Mouse (Mus musculus) limb, embryonic 14.5 days (tissue): ENCODE results near the gene C130050O18Rik. TPM values are rescaled to one million over a fixed set of nuclear protein-coding genes. Genes with fewer than 3 reads are reported as not detected.
A peak's percentile ranks its signal among the peaks of the same experiment; 100 is the strongest.

ENCODE experiments used
- ATAC-seq: fragments of 200-750 bp; cut with Nextera tagmentation; 2 replicates; pipeline ENCODE4 v1.8.0; 2017; ENCODE audit warnings: low read depth, moderate number of reproducible peaks, moderate TSS enrichment; ENCODE audit not compliant: low FRiP score
- DNase-seq: peaks from one replicate; pipeline ENCODE4 v3.0.0-alpha.2; 2015; ENCODE audit warnings: low spot score
- H3K27ac ChIP-seq: fragments of 300-500 bp; sonication (generic); replicated peaks from 2 replicates; pipeline ENCODE4 v1.5.1; 2014; ENCODE audit warnings: low read depth, mild to moderate bottlenecking, low read length, moderate library complexity, mixed read lengths
- H3K27me3 ChIP-seq: fragments of 300-500 bp; sonication (generic); 2 replicates; pipeline ENCODE4 v1.6.1; 2014; ENCODE audit warnings: low read length, mixed read lengths; ENCODE audit not compliant: control insufficient read depth, insufficient read depth
- H3K36me3 ChIP-seq: fragments of 300-500 bp; sonication (generic); 2 replicates; pipeline ENCODE4 v1.6.1; 2014; ENCODE audit warnings: mild to moderate bottlenecking, low read length, moderate library complexity, mixed read lengths; ENCODE audit not compliant: control insufficient read depth, insufficient read depth
- H3K4me1 ChIP-seq: fragments of 300-500 bp; sonication (generic); 2 replicates; pipeline ENCODE4 v1.6.1; 2014; ENCODE audit warnings: antibody characterized with exemption, low read length, mixed read lengths; ENCODE audit not compliant: control insufficient read depth, insufficient read depth
- H3K4me2 ChIP-seq: fragments of 300-500 bp; sonication (generic); replicated peaks from 2 replicates; pipeline ENCODE4 v1.6.1; 2014; ENCODE audit warnings: low read depth, mild to moderate bottlenecking, low read length, moderate library complexity; ENCODE audit not compliant: severe bottlenecking
- H3K4me3 ChIP-seq: fragments of 300-500 bp; sonication (generic); replicated peaks from 2 replicates; pipeline ENCODE4 v1.5.1; 2014; ENCODE audit warnings: low read length
- H3K9ac ChIP-seq: fragments of 300-500 bp; sonication (generic); 2 replicates; pipeline ENCODE4 v1.6.1; 2014; ENCODE audit warnings: mild to moderate bottlenecking, low read depth, low read length, moderate library complexity; ENCODE audit not compliant: severe bottlenecking
- H3K9me3 ChIP-seq: fragments of 300-500 bp; sonication (generic); 2 replicates; pipeline ENCODE4 v1.6.1; 2016; ENCODE audit warnings: low read length; ENCODE audit not compliant: control insufficient read depth
- POLR2A ChIP-seq: fragments of 200-500 bp; IDR thresholded peaks from 2 replicates; pipeline ENCODE4 v1.8.0; 2012; ENCODE audit warnings: inconsistent platforms, mild to moderate bottlenecking, moderate library complexity, borderline replicate concordance; ENCODE audit not compliant: insufficient read depth, insufficient read length; ENCODE audit errors: extremely low read depth
- WGBS: fragments of 180-500 bp; shearing (Covaris S2); extraction: QIAGEN DNeasy Blood & Tissue Kit; methylation state at CpG from one replicate; pipeline ENCODE4 v1.1.7; 2014; 5-methylcytosine and 5-hydroxymethylcytosine counted together
- polyA plus RNA-seq, 2 experiments: library from polyadenylated mRNA; depleted of rRNA in 1 of 2; stranded (reverse) in 1 of 2; unstranded in 1 of 2; fragments of >200 nt; fragmentation: Nextera tagmentation in 1 of 2; extraction: Ambion mirVana in 1 of 2; gene quantifications; 2 replicates each; pipeline versions ENCODE4 v1.2.1 to v1.2.3; 2012 to 2014

C130050O18Rik gene
- polyA plus RNA-seq, 2 experiments = 7.5 to 9.1 TPM

DNA sequence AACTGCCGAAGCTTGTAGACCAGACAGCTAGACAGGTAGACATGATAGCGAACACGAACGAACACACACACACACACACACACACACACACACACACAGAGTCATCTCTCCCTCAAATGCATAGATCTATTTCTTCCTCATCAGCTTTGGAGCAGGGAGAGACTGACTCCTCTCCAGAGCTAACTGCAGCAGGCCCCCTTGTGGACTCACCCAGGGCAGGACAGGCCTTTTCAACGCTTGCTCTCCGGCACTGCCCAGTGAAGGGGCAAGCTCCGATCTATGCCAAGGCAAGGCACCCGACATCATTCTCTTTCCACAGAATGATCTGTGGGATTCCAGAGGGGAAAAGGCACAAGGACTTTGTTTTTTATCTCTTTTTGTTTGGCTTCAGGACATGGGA is 40.2 kb downstream of the C130050O18Rik start:
- H3K4me2 ChIP-seq = no peak overlapping the region
- DNase-seq (no peak), ATAC-seq (no peak)
- no peak for TF ChIP-seq POLR2A
- no peak overlapping the region for H3K4me3 ChIP-seq
- no peak overlapping the region for H3K9ac ChIP-seq
- no peaks in the 10 kb centered on the region for H3K27me3 ChIP-seq
- no peaks in the 10 kb centered on the region for H3K36me3 ChIP-seq
- H3K27ac ChIP-seq = no peak overlapping the region
- H3K4me1 ChIP-seq = no peaks in the 10 kb centered on the region; the same call in 1 of the 2 replicates
- H3K9me3 ChIP-seq = no peaks in the 10 kb centered on the region
- WGBS = 90% methylated on average over 8 of the region's 8 CpGs

DNA sequence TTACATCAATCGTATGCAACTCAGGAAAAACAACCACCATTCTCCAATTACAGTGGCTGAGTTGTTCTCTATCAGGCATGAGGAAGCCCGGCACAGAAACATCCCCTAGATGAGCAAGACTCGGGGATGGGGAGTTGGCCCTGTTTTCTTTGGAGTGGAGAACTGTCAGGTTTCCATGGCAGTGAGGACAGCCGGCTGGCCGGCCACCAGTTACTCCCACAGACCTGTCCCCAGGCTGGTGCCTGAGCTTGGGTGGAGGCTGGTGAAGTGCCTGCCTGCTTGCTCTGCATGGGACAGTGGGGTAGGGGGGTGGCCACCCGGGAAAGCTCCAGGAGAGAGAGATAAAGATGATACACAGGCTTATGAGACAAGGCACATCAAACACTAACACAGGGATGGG is 42.9 kb downstream of the C130050O18Rik start:
- Histone ChIP-seq H3K9ac (no peak overlapping the region), H3K4me1 (no peaks in the 10 kb centered on the region), H3K27me3 (no peaks in the 10 kb centered on the region), H3K27ac (no peak overlapping the region), H3K9me3 (no peaks in the 10 kb centered on the region), H3K4me3 (no peak overlapping the region), H3K36me3 (peaks cover 7% of the 10 kb centered on the region; the same call in 1 of the 2 replicates), H3K4me2 (no peak overlapping the region)
- no peak for TF ChIP-seq POLR2A
- DNase-seq = no peak
- no peak for ATAC-seq
- 69% methylated on average over 6 of the region's 6 CpGs for WGBS

DNA sequence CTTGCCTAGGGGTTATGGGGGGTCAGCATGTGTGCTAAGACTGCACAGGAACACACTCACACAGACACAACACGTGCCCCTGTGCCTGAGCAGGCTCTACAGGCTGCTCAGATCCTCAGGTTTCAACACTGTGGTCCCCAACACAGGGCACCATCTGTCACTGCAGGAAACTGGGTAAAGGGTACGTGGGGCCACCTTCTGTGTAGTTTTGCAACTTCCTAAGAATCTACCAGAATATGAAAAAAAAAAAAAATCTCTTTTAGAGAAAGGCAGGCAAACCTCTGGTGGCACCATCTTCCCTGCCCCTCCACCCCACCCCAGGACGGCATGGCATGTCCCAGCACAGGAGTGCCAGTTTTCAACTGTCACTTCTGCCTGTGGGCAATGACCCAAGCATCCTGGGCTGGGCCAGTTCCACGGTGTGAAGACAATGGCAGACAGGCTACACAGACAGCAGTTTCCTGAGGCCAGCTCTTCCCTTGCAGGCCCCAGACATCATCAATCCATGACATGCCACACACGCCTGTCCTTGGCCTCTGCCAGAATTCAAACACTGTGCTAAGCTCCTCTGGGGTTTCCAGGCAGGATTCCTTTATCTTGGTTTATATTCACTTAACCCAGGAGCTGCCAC is 44.2 kb downstream of the C130050O18Rik start:
- Histone ChIP-seq H3K9me3 (no peaks in the 10 kb centered on the region), H3K27me3 (no peaks in the 10 kb centered on the region), H3K36me3 (peaks cover 9% of the 10 kb centered on the region; the same call in 1 of the 2 replicates), H3K27ac (no peak overlapping the region), H3K4me1 (no peaks in the 10 kb centered on the region), H3K4me3 (no peak overlapping the region), H3K4me2 (no peak overlapping the region), H3K9ac (peak overlapping the region; percentile 1; the same call in 1 of the 2 replicates)
- WGBS = 65% methylated on average over 5 of the region's 5 CpGs
- DNase-seq = no peak
- no peak for ATAC-seq
- no peak for TF ChIP-seq POLR2A

DNA sequence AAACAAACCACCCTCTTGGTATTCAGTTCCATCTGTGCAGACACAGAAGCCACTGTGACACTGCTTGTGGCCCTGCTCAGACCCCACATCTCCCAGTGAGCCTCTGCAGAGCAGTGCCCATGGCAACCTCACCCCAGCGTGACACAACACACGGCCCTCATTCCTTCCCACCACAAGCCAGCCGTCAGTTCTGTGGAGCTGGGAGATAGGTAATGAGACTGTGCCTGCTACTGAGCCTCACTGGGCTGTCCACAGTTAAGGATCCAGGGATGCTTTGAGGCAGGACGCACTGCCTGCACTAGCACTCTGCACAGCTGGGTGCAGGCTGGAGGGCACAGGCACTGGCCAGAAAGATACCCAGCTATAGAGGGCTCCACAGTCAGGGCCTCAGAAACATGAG is 44.8 kb downstream of the C130050O18Rik start:
- no peaks in the 10 kb centered on the region for H3K9me3 ChIP-seq
- WGBS = 54% methylated on average over 4 of the region's 4 CpGs
- no peak for TF ChIP-seq POLR2A
- ATAC-seq (no peak), DNase-seq (no peak)
- no peak overlapping the region for H3K27ac ChIP-seq
- peaks cover 12% of the 10 kb centered on the region; the same call in 1 of the 2 replicates for H3K36me3 ChIP-seq
- no peaks in the 10 kb centered on the region for H3K4me1 ChIP-seq
- no peak overlapping the region for H3K4me2 ChIP-seq
- H3K27me3 ChIP-seq = no peaks in the 10 kb centered on the region
- peak overlapping the region; percentile 1; the same call in 1 of the 2 replicates for H3K9ac ChIP-seq
- no peak overlapping the region for H3K4me3 ChIP-seq

DNA sequence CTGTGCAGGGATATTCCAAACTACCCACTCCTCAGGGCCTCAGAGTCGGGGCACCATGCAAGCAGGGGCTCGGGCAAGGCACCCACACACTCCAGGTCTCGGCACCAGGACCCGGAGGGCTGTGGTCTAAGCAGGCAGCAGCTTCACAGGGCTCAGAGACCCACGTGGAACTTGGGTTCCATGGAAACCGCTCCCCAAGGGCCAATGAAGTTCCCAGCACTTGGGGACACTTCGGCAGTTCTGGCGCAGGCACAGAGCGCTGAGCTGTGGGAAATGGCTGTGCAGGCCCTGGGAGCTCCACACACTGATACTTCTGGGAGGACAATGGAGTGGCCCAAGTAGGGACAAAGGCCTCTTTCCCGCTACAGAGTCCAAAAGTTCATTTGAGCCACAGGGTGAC is 48.0 kb downstream of the C130050O18Rik start:
- H3K27me3 ChIP-seq = no peaks in the 10 kb centered on the region
- WGBS = 83% methylated on average over 10 of the region's 10 CpGs
- H3K4me3 ChIP-seq = no peak overlapping the region
- DNase-seq (no peak), ATAC-seq (no peak)
- no peak overlapping the region for H3K9ac ChIP-seq
- H3K36me3 ChIP-seq = peaks cover 16% of the 10 kb centered on the region
- no peak overlapping the region for H3K4me2 ChIP-seq
- TF ChIP-seq POLR2A = no peak
- H3K4me1 ChIP-seq = no peaks in the 10 kb centered on the region
- no peaks in the 10 kb centered on the region for H3K9me3 ChIP-seq
- H3K27ac ChIP-seq = no peak overlapping the region
